Mouse (Mus musculus): ENCODE measurements around the gene Wdr6. TPM values are rescaled to one million over a fixed set of nuclear protein-coding genes. Genes with fewer than 3 reads are reported as not detected.

Wdr6 gene
- polyA plus RNA-seq, 1 experiment from 2014 or later: 240 TPM

- Histone ChIP-seq H3K9me3 (ENCODE audit: control insufficient read depth, low read length) (no peaks in the 10 kb centered on the region), H3K27ac (no peak overlapping the region), H3K4me1 (replicated peaks; ENCODE audit: control insufficient read depth, insufficient read depth, low read length) (no peaks in the 10 kb centered on the region), H3K9ac (no peak overlapping the region), H3K4me3 (replicated peaks; ENCODE audit: low read length) (no peak overlapping the region), H3K36me3 (replicated peaks; ENCODE audit: control insufficient read depth, insufficient read depth) (peaks cover 93% of the 10 kb centered on the region), H3K4me2 (replicated peaks) (no peak overlapping the region), H3K27me3 (ENCODE audit: control insufficient read depth, insufficient read depth, low read length) (no peaks in the 10 kb centered on the region)
- no peak for DNase-seq (ENCODE audit: low spot score)
- no peak for ATAC-seq (ENCODE audit: low FRiP score)
- WGBS: 97% methylated on average over 3 of the region's 3 CpGs
These were observed 32.6 kb downstream of the Wdr6 start for GRCm38 (mm10) chr9:108545986-108546385.

- no peaks in the 10 kb centered on the region for H3K27me3 ChIP-seq (ENCODE audit: control insufficient read depth, insufficient read depth, low read length)
- no peak overlapping the region for H3K4me3 ChIP-seq (replicated peaks; ENCODE audit: low read length)
- no peak overlapping the region for H3K9ac ChIP-seq
- H3K9me3 ChIP-seq (ENCODE audit: control insufficient read depth, low read length): no peaks in the 10 kb centered on the region
- no peak overlapping the region for H3K27ac ChIP-seq
- ATAC-seq (ENCODE audit: low FRiP score) (no peak), DNase-seq (ENCODE audit: low spot score) (no peak)
- H3K36me3 ChIP-seq (replicated peaks; ENCODE audit: control insufficient read depth, insufficient read depth): peaks cover 99% of the 10 kb centered on the region
- no peak overlapping the region for H3K4me2 ChIP-seq (replicated peaks)
- H3K4me1 ChIP-seq (replicated peaks; ENCODE audit: control insufficient read depth, insufficient read depth, low read length): no peaks in the 10 kb centered on the region
These were observed 37.7 kb downstream of the Wdr6 start for GRCm38 (mm10) chr9:108540846-108541245.

GRCm38 (mm10) chr9:108531496-108531895, 47.0 kb downstream of the Wdr6 start:
- Histone ChIP-seq H3K27me3 (ENCODE audit: control insufficient read depth, insufficient read depth, low read length) (no peaks in the 10 kb centered on the region), H3K4me3 (replicated peaks; ENCODE audit: low read length) (no peak overlapping the region), H3K4me1 (replicated peaks; ENCODE audit: control insufficient read depth, insufficient read depth, low read length) (no peaks in the 10 kb centered on the region), H3K36me3 (replicated peaks; ENCODE audit: control insufficient read depth, insufficient read depth) (peaks cover 82% of the 10 kb centered on the region), H3K9me3 (ENCODE audit: control insufficient read depth, low read length) (no peaks in the 10 kb centered on the region), H3K27ac (no peak overlapping the region), H3K4me2 (replicated peaks) (no peak overlapping the region), H3K9ac (no peak overlapping the region)
- WGBS: 97% methylated on average over 1 of the region's 1 CpGs
- no peak for DNase-seq (ENCODE audit: low spot score)
- ATAC-seq (ENCODE audit: low FRiP score): no peak

- Histone ChIP-seq H3K4me1 (replicated peaks; ENCODE audit: control insufficient read depth, insufficient read depth, low read length) (no peaks in the 10 kb centered on the region), H3K9ac (no peak overlapping the region), H3K4me2 (replicated peaks) (no peak overlapping the region), H3K9me3 (ENCODE audit: control insufficient read depth, low read length) (no peaks in the 10 kb centered on the region), H3K4me3 (replicated peaks; ENCODE audit: low read length) (no peak overlapping the region), H3K27me3 (ENCODE audit: control insufficient read depth, insufficient read depth, low read length) (no peaks in the 10 kb centered on the region), H3K36me3 (replicated peaks; ENCODE audit: control insufficient read depth, insufficient read depth) (peaks cover 77% of the 10 kb centered on the region), H3K27ac (no peak overlapping the region)
- ATAC-seq (ENCODE audit: low FRiP score): no peak
- DNase-seq (ENCODE audit: low spot score): no peak
- 89% methylated on average over 1 of the region's 1 CpGs for WGBS
These were observed 47.6 kb downstream of the Wdr6 start for GRCm38 (mm10) chr9:108530954-108531353.

GRCm38 (mm10) chr9:108525400-108525799, 53.1 kb downstream of the Wdr6 start:
- no peaks in the 10 kb centered on the region for H3K9me3 ChIP-seq (ENCODE audit: control insufficient read depth, low read length)
- H3K4me1 ChIP-seq (replicated peaks; ENCODE audit: control insufficient read depth, insufficient read depth, low read length): no peaks in the 10 kb centered on the region
- ATAC-seq (ENCODE audit: low FRiP score): no peak
- H3K4me3 ChIP-seq (replicated peaks; ENCODE audit: low read length): no peak overlapping the region
- 89% methylated on average over 3 of the region's 3 CpGs for WGBS
- H3K27me3 ChIP-seq (ENCODE audit: control insufficient read depth, insufficient read depth, low read length): no peaks in the 10 kb centered on the region
- H3K4me2 ChIP-seq (replicated peaks): no peak overlapping the region
- DNase-seq (ENCODE audit: low spot score): no peak
- no peak overlapping the region for H3K27ac ChIP-seq
- no peak overlapping the region for H3K9ac ChIP-seq
- H3K36me3 ChIP-seq (replicated peaks; ENCODE audit: control insufficient read depth, insufficient read depth): peaks cover 34% of the 10 kb centered on the region

- no peak overlapping the region for H3K9ac ChIP-seq
- no peaks in the 10 kb centered on the region for H3K27me3 ChIP-seq (ENCODE audit: control insufficient read depth, insufficient read depth, low read length)
- H3K36me3 ChIP-seq (replicated peaks; ENCODE audit: control insufficient read depth, insufficient read depth): peaks cover 21% of the 10 kb centered on the region
- DNase-seq (ENCODE audit: low spot score) (no peak), ATAC-seq (ENCODE audit: low FRiP score) (no peak)
- over 99% methylated on average over 4 of the region's 4 CpGs for WGBS
- H3K27ac ChIP-seq: no peak overlapping the region
- no peak overlapping the region for H3K4me3 ChIP-seq (replicated peaks; ENCODE audit: low read length)
- H3K4me2 ChIP-seq (replicated peaks): no peak overlapping the region
- no peaks in the 10 kb centered on the region for H3K9me3 ChIP-seq (ENCODE audit: control insufficient read depth, low read length)
- H3K4me1 ChIP-seq (replicated peaks; ENCODE audit: control insufficient read depth, insufficient read depth, low read length): peaks cover 15% of the 10 kb centered on the region
These were observed 55.2 kb downstream of the Wdr6 start for GRCm38 (mm10) chr9:108523341-108523740.

MicroRNA genes within 50 kb of the gene (microRNA counts, 519-probe panel; counts per million panel counts)
- microRNA mmu-miR-191 (4,627 counts per million, percentile 44 among the panel's probes with 10 or more counts), microRNA mmu-miR-425 (3,695 counts per million, percentile 23 among the panel's probes with 10 or more counts)

Small RNA genes lying within 50 kb of the gene (microRNA-seq; reads per million reads assigned to microRNA genes)
- not detected for gene Gm24083
- not detected for gene Mir191
- gene Mir425: 1,117 reads per million, percentile 79 among the genes with 10 or more reads in this experiment

Other genes with a start within 250 kb of the Wdr6 start
- gene Gpx1, start 239.8 kb downstream of the Wdr6 start, polyA plus RNA-seq (2014; fragmentation: Nextera tagmentation; extraction: Ambion mirVana): 462 and 488 TPM in 2 replicates
- 127 TPM in 2 replicates for gene Usp4, start 230.9 kb downstream of the Wdr6 start, polyA plus RNA-seq (2014; fragmentation: Nextera tagmentation; extraction: Ambion mirVana)
- 1.7 and 2.2 TPM in 2 replicates for gene 1700102P08Rik, start 185.9 kb downstream of the Wdr6 start, polyA plus RNA-seq (2014; fragmentation: Nextera tagmentation; extraction: Ambion mirVana)
- gene Ccdc36, start 150.3 kb downstream of the Wdr6 start, polyA plus RNA-seq (2014; fragmentation: Nextera tagmentation; extraction: Ambion mirVana): 1.6 TPM in 2 replicates
- gene BC048562, start 142.3 kb downstream of the Wdr6 start, polyA plus RNA-seq (2014; fragmentation: Nextera tagmentation; extraction: Ambion mirVana): not detected in 2 replicates
- gene Ccdc71, start 118.2 kb downstream of the Wdr6 start, polyA plus RNA-seq (2014; fragmentation: Nextera tagmentation; extraction: Ambion mirVana): 44.9 and 51.4 TPM in 2 replicates
- gene Klhdc8b, start 117.2 kb downstream of the Wdr6 start, polyA plus RNA-seq (2014; fragmentation: Nextera tagmentation; extraction: Ambion mirVana): 52.8 and 57.2 TPM in 2 replicates
- gene Lamb2, start 99.0 kb downstream of the Wdr6 start, polyA plus RNA-seq (2014; fragmentation: Nextera tagmentation; extraction: Ambion mirVana): 18.9 and 19.4 TPM in 2 replicates
- gene Usp19, start 88.1 kb downstream of the Wdr6 start, polyA plus RNA-seq (2014; fragmentation: Nextera tagmentation; extraction: Ambion mirVana): 64.9 and 69.7 TPM in 2 replicates
- 61.6 and 66.6 TPM in 2 replicates for gene Qars, start 71.0 kb downstream of the Wdr6 start, polyA plus RNA-seq (2014; fragmentation: Nextera tagmentation; extraction: Ambion mirVana)
- gene Qrich1, start 61.9 kb downstream of the Wdr6 start, polyA plus RNA-seq (2014; fragmentation: Nextera tagmentation; extraction: Ambion mirVana): 119 and 128 TPM in 2 replicates
- 107 and 110 TPM in 2 replicates for gene Impdh2, start 18.5 kb downstream of the Wdr6 start, polyA plus RNA-seq (2014; fragmentation: Nextera tagmentation; extraction: Ambion mirVana)
- gene Ndufaf3, start 11.3 kb downstream of the Wdr6 start, polyA plus RNA-seq (2014; fragmentation: Nextera tagmentation; extraction: Ambion mirVana): 80.9 and 93.2 TPM in 2 replicates
- 241 and 242 TPM in 2 replicates for gene Dalrd3, start 8.9 kb downstream of the Wdr6 start, polyA plus RNA-seq (2014; fragmentation: Nextera tagmentation; extraction: Ambion mirVana)
- 29.7 and 33.2 TPM in 2 replicates for gene P4htm, start 18.9 kb upstream of the Wdr6 start, polyA plus RNA-seq (2014; fragmentation: Nextera tagmentation; extraction: Ambion mirVana)
- 37.7 and 44.0 TPM in 2 replicates for gene Arih2, start 70.6 kb upstream of the Wdr6 start, polyA plus RNA-seq (2014; fragmentation: Nextera tagmentation; extraction: Ambion mirVana)
- 25.6 and 31.4 TPM in 2 replicates for gene Slc25a20, start 83.3 kb upstream of the Wdr6 start, polyA plus RNA-seq (2014; fragmentation: Nextera tagmentation; extraction: Ambion mirVana)
- gene Prkar2a, start 110.6 kb upstream of the Wdr6 start, polyA plus RNA-seq (2014; fragmentation: Nextera tagmentation; extraction: Ambion mirVana): 70.8 and 82.7 TPM in 2 replicates
- 202 and 238 TPM in 2 replicates for gene Ip6k2, start 205.1 kb upstream of the Wdr6 start, polyA plus RNA-seq (2014; fragmentation: Nextera tagmentation; extraction: Ambion mirVana)
- gene Nckipsd, start 229.6 kb upstream of the Wdr6 start, polyA plus RNA-seq (2014; fragmentation: Nextera tagmentation; extraction: Ambion mirVana): 28.5 and 29.6 TPM in 2 replicates
- 15.4 and 16.0 TPM in 2 replicates for gene Celsr3, start 247.6 kb upstream of the Wdr6 start, polyA plus RNA-seq (2014; fragmentation: Nextera tagmentation; extraction: Ambion mirVana)